In the genomic region with DNA sequence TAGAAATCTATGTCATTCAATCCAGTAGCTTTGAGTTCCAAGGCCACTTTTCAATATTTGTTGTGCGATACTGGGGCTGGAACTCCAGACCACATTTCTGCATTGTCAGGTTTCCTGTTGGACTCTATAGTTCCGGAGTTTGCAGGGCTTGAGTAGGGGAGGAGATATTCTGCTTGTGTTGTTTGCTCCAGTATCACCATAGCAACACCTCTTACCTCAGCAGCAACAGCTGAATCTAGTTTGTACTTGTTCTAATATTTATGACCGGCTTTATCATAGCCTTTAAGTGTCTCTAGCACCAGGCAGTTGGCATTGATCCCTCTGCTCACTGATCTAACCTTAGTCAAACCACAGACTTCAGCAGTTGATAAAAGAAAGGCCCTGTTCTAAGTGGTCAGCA, we compare ENCODE assay signal across 19 mouse cellular contexts. TPM values are rescaled to one million over a fixed set of nuclear protein-coding genes. Genes with fewer than 3 reads are reported as not detected.
A peak's percentile ranks its signal among the peaks of the same experiment; 100 is the strongest.
DNase-seq lines count a peak whose midpoint lies in the region; ATAC-seq and TF ChIP-seq lines count a peak whose summit lies in the region.
"Had no signal": no experiment of that assay in that cellular context is flagged by ENCODE, and none has a peak within 500 bp of the region (broad histone marks: within the 10 kb centered on the region; RNA-seq: fewer than 3 reads in every experiment).

No protein-coding gene starts in this region.

- H3K27ac ChIP-seq in heart, postnatal 0 days (ENCODE audit: low read depth), result no peak overlapping the region
- H3K27ac ChIP-seq in embryonic facial prominence, embryonic 14.5 days (replicated peaks; ENCODE audit: low read depth, low read length), result no peak overlapping the region
- H3K27ac ChIP-seq: heart, embryonic 13.5 days; left cerebral cortex, adult 2 months; liver, embryonic 13.5 days; neural tube, embryonic 12.5 days had no signal

- intact Hi-C loops in heart, postnatal 36 days (cut with DNase I), result no loop called here

- no peaks in the 10 kb centered on the region for H3K9me3 ChIP-seq in heart, postnatal 0 days (replicated peaks; ENCODE audit: control insufficient read depth, low read length)
- H3K9me3 ChIP-seq in embryonic facial prominence, embryonic 14.5 days (ENCODE audit: control insufficient read depth, low read length), result no peaks in the 10 kb centered on the region
- H3K9me3 ChIP-seq: heart, embryonic 13.5 days; liver, embryonic 13.5 days; neural tube, embryonic 12.5 days had no signal

- ATAC-seq in heart, postnatal 0 days (ENCODE audit: insufficient read depth, low read depth), result peak; percentile 68; the same call in 1 of the 2 replicates
- no peak for ATAC-seq in embryonic facial prominence, embryonic 14.5 days (ENCODE audit: low read depth)

- H3K4me2 ChIP-seq in heart, postnatal 0 days (ENCODE audit: low read depth, low read length), result no peak overlapping the region
- no peak overlapping the region for H3K4me2 ChIP-seq in embryonic facial prominence, embryonic 14.5 days (ENCODE audit: low read depth, low read length)
- H3K4me2 ChIP-seq: heart, embryonic 13.5 days; liver, embryonic 13.5 days; midbrain, embryonic 11.5 days; neural tube, embryonic 12.5 days had no signal

- no peak for TF ChIP-seq CTCF in heart, postnatal 0 days (IDR thresholded peaks at IDR 0.05; ENCODE audit: low read depth)

- peak; percentile 59 for DNase-seq in heart, postnatal 0 days (ENCODE audit: low spot score)
- DNase-seq in heart, postnatal 36 days, result no peak
- DNase-seq in lung, postnatal 25 days (ENCODE audit: low spot score), result peak; percentile 5
- no peak for DNase-seq in lung, postnatal 14 days
- DNase-seq in embryonic facial prominence, embryonic 14.5 days (ENCODE audit: low spot score), result peak; percentile 36
- DNase-seq in skeletal muscle tissue, adult 2 months (ENCODE audit: low read depth, low spot score), result peak; percentile 7
- no peak for DNase-seq in layer of hippocampus, postnatal 25 days (ENCODE audit: extremely low spot score in 1 of 2, low spot score in 1 of 2)
- DNase-seq in cerebellum, adult 11 months, result no peak
- DNase-seq: cerebellum, adult 9-10 months; heart, postnatal 4 days; kidney, adult 8-10 months; kidney, postnatal 25 days; liver, embryonic 13.5 days; thymus, postnatal 36 days had no signal

- no peaks in the 10 kb centered on the region for H3K36me3 ChIP-seq in heart, postnatal 0 days (replicated peaks; ENCODE audit: control insufficient read depth, insufficient read depth, low read length)
- no peaks in the 10 kb centered on the region for H3K36me3 ChIP-seq in embryonic facial prominence, embryonic 14.5 days (ENCODE audit: control insufficient read depth, insufficient read depth, low read length)
- H3K36me3 ChIP-seq: heart, embryonic 13.5 days; liver, embryonic 13.5 days; neural tube, embryonic 12.5 days had no signal

- WGBS in heart, postnatal 0 days, result 35% methylated on average over 3 of the region's 3 CpGs
- 58% methylated on average over 3 of the region's 3 CpGs for WGBS in embryonic facial prominence, embryonic 14.5 days

- no peak overlapping the region for H3K4me3 ChIP-seq in heart, postnatal 0 days (ENCODE audit: low read depth, low read length)
- H3K4me3 ChIP-seq in embryonic facial prominence, embryonic 14.5 days (ENCODE audit: low read depth, low read length), result no peak overlapping the region
- H3K4me3 ChIP-seq: heart, embryonic 13.5 days; left cerebral cortex, adult 2 months; liver, embryonic 13.5 days; neural tube, embryonic 12.5 days had no signal

- no peaks in the 10 kb centered on the region for H3K4me1 ChIP-seq in heart, postnatal 0 days (ENCODE audit: control insufficient read depth, insufficient read depth)
- no peaks in the 10 kb centered on the region for H3K4me1 ChIP-seq in embryonic facial prominence, embryonic 14.5 days (ENCODE audit: control insufficient read depth, insufficient read depth, low read length)
- H3K4me1 ChIP-seq: heart, embryonic 13.5 days; liver, embryonic 13.5 days; neural tube, embryonic 12.5 days had no signal

- no peak overlapping the region for H3K9ac ChIP-seq in heart, postnatal 0 days (replicated peaks; ENCODE audit: low read depth, low read length)
- H3K9ac ChIP-seq in embryonic facial prominence, embryonic 14.5 days (ENCODE audit: low read depth, low read length), result no peak overlapping the region
- H3K9ac ChIP-seq: heart, embryonic 13.5 days; liver, embryonic 13.5 days; neural tube, embryonic 12.5 days had no signal

- H3K27me3 ChIP-seq in heart, postnatal 0 days (ENCODE audit: control insufficient read depth, insufficient read depth, low read length), result no peaks in the 10 kb centered on the region
- H3K27me3 ChIP-seq in embryonic facial prominence, embryonic 14.5 days (replicated peaks; ENCODE audit: control insufficient read depth, insufficient read depth, low read length), result no peaks in the 10 kb centered on the region
- H3K27me3 ChIP-seq: heart, embryonic 13.5 days; liver, embryonic 13.5 days; neural tube, embryonic 12.5 days had no signal

- TF ChIP-seq EP300 in heart, postnatal 0 days (IDR thresholded peaks at IDR 0.05; ENCODE audit: low read depth), result no peak

RNA-seq across cellular contexts. Expression of a gene that starts 45.4 kb away (rescaled TPM):
- 0.19 and 0.27 TPM in 2 replicates for total RNA-seq in heart, postnatal 0 days (2014; rRNA removed; ENCODE audit: low replicate concordance)
- polyA plus RNA-seq in heart, postnatal 0 days (2015; fragmentation: Nextera tagmentation; extraction: Ambion mirVana), result 0.33 and 0.90 TPM in 2 replicates
- under 1 TPM; 0.19 to 0.33 TPM for total RNA-seq in heart, postnatal 36 days (2021)
- 0.93 and 1.1 TPM in 2 replicates for polyA plus RNA-seq in embryonic facial prominence, embryonic 14.5 days (2014; fragmentation: Nextera tagmentation; extraction: Ambion mirVana)
- total RNA-seq in layer of hippocampus, postnatal 25 days (2021), result 10 to 100 TPM; 27.7 to 29.1 TPM

RNA-seq across cellular contexts. Expression of a gene that starts 47.7 kb away (rescaled TPM):
- 0.53 TPM in 1 of 2 replicates, not detected in the other for total RNA-seq in heart, postnatal 0 days (2014; rRNA removed; ENCODE audit: low replicate concordance)
- 0.27 and 0.30 TPM in 2 replicates for polyA plus RNA-seq in heart, postnatal 0 days (2015; fragmentation: Nextera tagmentation; extraction: Ambion mirVana)
- total RNA-seq in heart, postnatal 36 days (2021), result under 1 TPM; 0.11 to 0.19 TPM
- 0.60 and 0.97 TPM in 2 replicates for polyA plus RNA-seq in embryonic facial prominence, embryonic 14.5 days (2014; fragmentation: Nextera tagmentation; extraction: Ambion mirVana)
- 100 to 1,000 TPM; 246 TPM for total RNA-seq in layer of hippocampus, postnatal 25 days (2021)
- total RNA-seq: gastrocnemius, adult 8-10 months had no signal
- polyA plus RNA-seq: heart, embryonic 13.5 days had no signal

Comparison
In these comparisons a context has a peak if more than half of its experiments do, and no peak if none do; other contexts are left out.
1. DNase-seq: peak in heart, postnatal 0 days (single experiment), lung, postnatal 25 days (single experiment), embryonic facial prominence, embryonic 14.5 days (single experiment) and skeletal muscle tissue, adult 2 months (single experiment); none in heart, postnatal 36 days (0 of 2), lung, postnatal 14 days (single experiment), layer of hippocampus, postnatal 25 days (0 of 2) and cerebellum, adult 11 months (single experiment).
2. RNA of a gene that starts 45.4 kb away (total RNA-seq): 27.7 to 29.1 TPM in layer of hippocampus, postnatal 25 days; 0.19 to 0.33 TPM in heart, postnatal 36 days and 0.19 to 0.27 TPM in heart, postnatal 0 days; every median in the first group is over 10 times any median in the second.
3. RNA of a gene that starts 47.7 kb away (total RNA-seq): 246 TPM in layer of hippocampus, postnatal 25 days; 0.53 TPM in heart, postnatal 0 days and 0.11 to 0.19 TPM in heart, postnatal 36 days; every median in the first group is over 100 times any median in the second.